Mouse (Mus musculus) hematopoietic stem cell, adult 5-6 weeks (primary cell): Measurements from ENCODE around the gene Krtap10-10. TPM values are rescaled to one million over a fixed set of nuclear protein-coding genes. Genes with fewer than 3 reads are reported as not detected.

Experiments used
- ATAC-seq, 2 experiments: fragments of 125-278 bp in 1 of 2; replicated peaks in 1 of 2; 2 replicates each; pipeline ENCODE4 v1.8.0; 2016 to 2017; ENCODE audit warnings: inconsistent platforms in 2 of 2, mild to moderate bottlenecking in 2 of 2, moderate number of reproducible peaks in 2 of 2, low read depth in 1 of 2, moderate TSS enrichment in 1 of 2; ENCODE audit not compliant: low FRiP score in 2 of 2, poor library complexity in 2 of 2, severe bottlenecking in 2 of 2, insufficient read depth in 1 of 2, low TSS enrichment in 1 of 2
- total RNA-seq: library from RNA; stranded (forward); fragments of 172-1452, 232-1000 nt; gene quantifications from 2 replicates; pipeline ENCODE4 v1.2.3, GENCODE M21; 2017

Gene Krtap10-10
- total RNA-seq, 1 experiment from 2014 or later = not detected

- ATAC-seq = no peak
Measured at GRCm38 (mm10) chr10:77852559-77852958, 16.8 kb downstream of the Krtap10-10 start, which contains the start of gene Gm10318. Gene Gm10318 (plus strand): TSS chr10:77852859.

GRCm38 (mm10) chr10:77861675-77862074, 25.9 kb downstream of the Krtap10-10 start, which contains the start of gene Gm3285:
Gene Gm3285 (plus strand): TSS chr10:77861975.
- no peak for ATAC-seq

GRCm38 (mm10) chr10:77864067-77864761, 28.5 kb downstream of the Krtap10-10 start:
- ATAC-seq = peak; percentile 97 to 98

- no peak for ATAC-seq
Measured at GRCm38 (mm10) chr10:77864762-77865143, 29.0 kb downstream of the Krtap10-10 start.

GRCm38 (mm10) chr10:77867546-77867945, 31.8 kb downstream of the Krtap10-10 start:
- ATAC-seq = no peak

GRCm38 (mm10) chr10:77869651-77870050, 33.9 kb downstream of the Krtap10-10 start:
- no peak for ATAC-seq

- ATAC-seq = no peak
Measured at GRCm38 (mm10) chr10:77878985-77879384, 43.2 kb downstream of the Krtap10-10 start.

- no peak; a peak in 1 of 4 replicates for ATAC-seq
Measured at GRCm38 (mm10) chr10:77880305-77880704, 44.6 kb downstream of the Krtap10-10 start.

GRCm38 (mm10) chr10:77882553-77882952, 46.8 kb downstream of the Krtap10-10 start:
- no peak for ATAC-seq

GRCm38 (mm10) chr10:77886007-77886747, 50.4 kb downstream of the Krtap10-10 start:
- no peak for ATAC-seq

Other genes starting within 250 kb of the Krtap10-10 start
- gene Sumo3, start 229.8 kb upstream of the Krtap10-10 start, total RNA-seq = 148 and 150 TPM in 2 replicates
- not detected in 2 replicates for gene Gm49325, start 229.8 kb upstream of the Krtap10-10 start, total RNA-seq
- gene Ube2g2, start 213.7 kb upstream of the Krtap10-10 start, total RNA-seq = 25.6 and 27.5 TPM in 2 replicates
- gene Tspear, start 149.4 kb upstream of the Krtap10-10 start, total RNA-seq = 2.8 and 3.1 TPM in 2 replicates
- gene Gm19402, start 145.2 kb upstream of the Krtap10-10 start, total RNA-seq = not detected in 2 replicates
- not detected in 2 replicates for gene Gm9508, start 138.7 kb upstream of the Krtap10-10 start, total RNA-seq
- gene Gm10272, start 129.3 kb upstream of the Krtap10-10 start, total RNA-seq = not detected in 2 replicates
- not detected in 2 replicates for gene Gm10024, start 124.5 kb upstream of the Krtap10-10 start, total RNA-seq
- gene Gm10142, start 120.1 kb upstream of the Krtap10-10 start, total RNA-seq = not detected in 2 replicates
- not detected in 2 replicates for gene Krtap12-1, start 115.3 kb upstream of the Krtap10-10 start, total RNA-seq
- gene Gm10100, start 109.5 kb upstream of the Krtap10-10 start, total RNA-seq = not detected in 2 replicates
- not detected in 2 replicates for gene Gm18596, start 93.3 kb upstream of the Krtap10-10 start, total RNA-seq
- not detected in 2 replicates for gene Gm9736, start 84.6 kb upstream of the Krtap10-10 start, total RNA-seq
- gene Gm3233, start 76.3 kb upstream of the Krtap10-10 start, total RNA-seq = not detected in 2 replicates
- not detected in 2 replicates for gene Gm3238, start 64.6 kb upstream of the Krtap10-10 start, total RNA-seq
- gene Gm7138, start 59.0 kb upstream of the Krtap10-10 start, total RNA-seq = not detected in 2 replicates
- gene Gm3250, start 53.4 kb upstream of the Krtap10-10 start, total RNA-seq = not detected in 2 replicates
- not detected in 2 replicates for gene Gm7137, start 47.7 kb upstream of the Krtap10-10 start, total RNA-seq
- gene Gm9639, start 40.9 kb upstream of the Krtap10-10 start, total RNA-seq = not detected in 2 replicates
- gene Gm19668, start 36.8 kb upstream of the Krtap10-10 start, total RNA-seq = not detected in 2 replicates
- gene Gm9507, start 24.1 kb upstream of the Krtap10-10 start, total RNA-seq = not detected in 2 replicates
- not detected in 2 replicates for gene Gm2696, start 21.3 kb upstream of the Krtap10-10 start, total RNA-seq
- not detected in 2 replicates for gene Krtap10-4, start 8.9 kb upstream of the Krtap10-10 start, total RNA-seq
- gene Gm36176, start 10.9 kb downstream of the Krtap10-10 start, total RNA-seq = not detected in 2 replicates
- gene Gm10318, start 16.9 kb downstream of the Krtap10-10 start, total RNA-seq = not detected in 2 replicates
- gene Gm3285, start 26.0 kb downstream of the Krtap10-10 start, total RNA-seq = not detected in 2 replicates
- 0.31 TPM in 1 of 2 replicates, not detected in the other for gene Lrrc3, start 66.6 kb downstream of the Krtap10-10 start, total RNA-seq
- gene Trpm2, start 134.6 kb downstream of the Krtap10-10 start, total RNA-seq = 2.6 and 10.0 TPM in 2 replicates
- gene 1810043G02Rik, start 142.6 kb downstream of the Krtap10-10 start, total RNA-seq = 11.7 and 19.3 TPM in 2 replicates
- gene Pfkl, start 174.1 kb downstream of the Krtap10-10 start, total RNA-seq = 42.1 and 65.3 TPM in 2 replicates
- 0.75 and 0.94 TPM in 2 replicates for gene Dnmt3l, start 206.0 kb downstream of the Krtap10-10 start, total RNA-seq
- gene Aire, start 207.7 kb downstream of the Krtap10-10 start, total RNA-seq = 1.0 and 1.6 TPM in 2 replicates
- gene Icosl, start 233.4 kb downstream of the Krtap10-10 start, total RNA-seq = 5.1 and 6.8 TPM in 2 replicates